Mouse (Mus musculus): ENCODE measurements around the gene Ckm. TPM values are rescaled to one million over a fixed set of nuclear protein-coding genes. Genes with fewer than 3 reads are reported as not detected.

Ckm gene
- total and polyA plus RNA-seq, 3 experiments = 0.08 to 0.47 TPM; not detected in 1

DNA sequence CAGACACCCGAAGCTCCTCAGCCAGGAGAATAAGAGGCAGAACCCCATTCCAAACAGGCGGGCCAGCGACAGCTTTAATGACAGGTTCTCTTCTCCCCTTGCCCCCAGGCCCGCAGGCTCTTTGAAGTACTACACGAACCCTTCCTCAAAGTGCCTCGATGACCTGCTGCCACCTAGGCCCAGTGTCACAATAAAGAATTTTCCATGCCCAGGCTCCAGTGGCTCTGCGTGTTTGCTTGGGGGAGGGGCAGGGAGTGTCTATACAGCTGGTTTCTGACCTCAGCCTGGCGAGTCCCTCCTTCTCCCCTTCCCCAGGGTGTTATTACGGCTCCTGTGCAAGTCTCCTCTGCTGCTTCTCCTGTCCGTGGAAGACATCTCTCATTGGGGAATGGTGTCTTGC lies 48.3 kb upstream of the Ckm start:
- Histone ChIP-seq H3K36me3 (replicated peaks in 1 of 2; ENCODE audit: control insufficient read depth in 1 of 2, insufficient read depth in 1 of 2, low read length in 1 of 2) (peaks cover 30 to 62% of the 10 kb centered on the region in 2 experiments), H3K79me2 (replicated peaks; ENCODE audit: control insufficient read depth, extremely low read depth, insufficient read depth, poor library complexity, severe bottlenecking) (peaks cover 8% of the 10 kb centered on the region), H3K27me3 (replicated peaks) (peaks cover 14% of the 10 kb centered on the region), H3K9ac (ENCODE audit: insufficient read depth, low read depth) (no peak overlapping the region), H3K4me3 (replicated peaks in 1 of 3; ENCODE audit: low read depth in 2 of 3, low read length in 2 of 3, poor library complexity in 1 of 3) (no peak overlapping the region), H3K9me3 (replicated peaks; ENCODE audit: low read length) (peaks cover 4% of the 10 kb centered on the region), H3K27ac (ENCODE audit: insufficient read depth, low read depth) (no peak overlapping the region), H3K4me1 (ENCODE audit: control insufficient read depth in 1 of 2, insufficient read depth in 2 of 2) (peaks cover 8 to 31% of the 10 kb centered on the region in 2 experiments; a peak in 3 of 4 replicates), H3K4me2 (ENCODE audit: insufficient read depth, low read depth, poor library complexity, severe bottlenecking) (no peak overlapping the region)
- dilution Hi-C loops (cut with MboI; ENCODE audit: extremely low pct_ligation_motif_present, extremely low pct_unique_long_range_greater_than_20kb, low sequenced_read_pairs) (no loop called here), in situ Hi-C loops (cut with MboI; ENCODE audit: low pct_ligation_motif_present, low pct_unique_long_range_greater_than_20kb, low sequenced_read_pairs) (loop anchor here (10.0 kb wide), 1 partner anchor 192 kb away; the partner anchor contains the start of gene Gipr)
- TF ChIP-seq RCOR1 (conservative IDR thresholded peaks at IDR 0.05; ENCODE audit: low read depth, low read length) (no peak), ZMIZ1 (IDR thresholded peaks at IDR 0.05; ENCODE audit: low read depth, low read length) (no peak), BHLHE40 (IDR thresholded peaks at IDR 0.05; ENCODE audit: low read depth, low read length) (no peak), MYC (IDR thresholded peaks at IDR 0.05; ENCODE audit: low read depth, low read length) (no peak), ZC3H11A (IDR thresholded peaks at IDR 0.05; ENCODE audit: low read depth, low read length) (no peak), CTCF (conservative IDR thresholded peaks at IDR 0.05 in 1 of 2, IDR thresholded peaks at IDR 0.05 in 1 of 2; ENCODE audit: low read depth in 2 of 2, low read length in 2 of 2) (no peak), USF1 (IDR thresholded peaks at IDR 0.05; ENCODE audit: low read depth, low read length) (no peak), CHD1 (IDR thresholded peaks at IDR 0.05; ENCODE audit: low read depth, low read length) (no peak), PAX5 (IDR thresholded peaks at IDR 0.05; ENCODE audit: low read length) (no peak), IRF4 (IDR thresholded peaks at IDR 0.05; ENCODE audit: low read depth, low read length) (no peak)
- DNase-seq (ENCODE audit: extremely low read depth) = no peak

DNA sequence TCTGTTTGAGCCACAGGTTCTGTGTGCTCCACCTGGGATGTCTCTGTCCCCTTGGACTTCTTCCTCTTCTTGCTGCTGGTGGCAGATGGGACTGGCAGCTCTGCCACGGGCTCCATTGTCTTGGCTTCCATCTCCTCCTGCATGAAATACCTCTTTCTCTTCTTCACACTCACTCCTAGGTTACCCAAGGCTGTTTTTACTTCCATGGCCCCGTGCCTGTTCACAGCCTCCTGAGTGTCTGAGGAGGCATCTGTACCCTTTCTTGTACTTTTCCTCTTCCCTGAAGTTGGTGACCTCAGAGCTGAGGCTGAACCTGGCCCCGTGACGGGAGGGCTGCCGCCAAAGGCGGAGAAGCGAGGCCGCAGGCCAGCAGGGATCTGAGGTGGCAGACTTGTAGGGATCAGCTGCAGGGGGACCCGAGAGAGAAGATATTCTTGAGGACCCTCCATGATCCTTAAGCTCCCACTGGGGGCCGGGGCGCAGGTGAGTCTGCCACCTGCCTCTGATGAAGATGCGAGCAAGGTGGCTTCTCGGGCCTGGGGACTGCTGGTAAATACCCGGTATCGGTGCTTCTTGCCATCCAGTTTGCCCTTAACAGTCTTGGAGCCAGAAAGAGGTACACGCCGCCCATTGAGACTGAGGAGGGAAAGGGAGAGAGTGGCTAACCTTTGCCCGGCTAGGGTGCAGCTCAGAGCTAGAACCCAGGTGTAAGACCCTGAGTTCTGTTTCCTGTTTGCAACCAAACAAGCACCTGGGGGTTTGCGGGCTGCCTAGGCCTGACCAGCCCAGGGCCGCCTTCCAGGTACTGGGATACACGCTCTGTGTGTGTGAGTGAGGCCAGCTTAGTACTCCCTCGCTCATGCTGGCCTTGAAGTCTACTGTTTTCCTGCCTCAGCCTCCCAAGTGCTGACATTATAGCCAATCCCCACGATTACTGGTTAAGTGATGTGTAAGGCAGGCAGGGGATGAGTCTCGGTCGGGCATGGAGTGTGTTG lies 46.9 kb upstream of the Ckm start:
- TF ChIP-seq EP300 (IDR thresholded peaks at IDR 0.05; ENCODE audit: low read length) (no peak), MAX (IDR thresholded peaks at IDR 0.05; ENCODE audit: low read length) (no peak), GABPA (IDR thresholded peaks at IDR 0.05; ENCODE audit: insufficient replicate concordance, low read depth, low read length) (no peak), CHD2 (IDR thresholded peaks at IDR 0.05; ENCODE audit: low read length) (no peak), POLR2A (IDR thresholded peaks at IDR 0.05; ENCODE audit: low read depth, low read length) (no peak), PAX5 (IDR thresholded peaks at IDR 0.05; ENCODE audit: low read length) (no peak), JUN (IDR thresholded peaks at IDR 0.05; ENCODE audit: insufficient read depth, low read depth, low read length) (no peak), ZKSCAN1 (IDR thresholded peaks at IDR 0.05; ENCODE audit: borderline replicate concordance, low read depth, low read length) (no peak)
- DNase-seq (ENCODE audit: extremely low read depth) = no peak
- no peak overlapping the region for H3K9ac ChIP-seq (ENCODE audit: insufficient read depth, low read depth)
- peak overlapping the region; percentile 63; the same call in 1 of the 2 replicates for H3K4me2 ChIP-seq (ENCODE audit: insufficient read depth, low read depth, poor library complexity, severe bottlenecking)
- H3K79me2 ChIP-seq (replicated peaks; ENCODE audit: control insufficient read depth, extremely low read depth, insufficient read depth, poor library complexity, severe bottlenecking) = peaks cover 8% of the 10 kb centered on the region
- dilution Hi-C loops (cut with MboI; ENCODE audit: extremely low pct_ligation_motif_present, extremely low pct_unique_long_range_greater_than_20kb, low sequenced_read_pairs) = no loop called here
- peaks cover 27 to 49% of the 10 kb centered on the region in 2 experiments for H3K36me3 ChIP-seq (replicated peaks in 1 of 2; ENCODE audit: control insufficient read depth in 1 of 2, insufficient read depth in 1 of 2, low read length in 1 of 2)
- peak overlapping the region in 1 of 3 experiments; percentile 73 for H3K4me3 ChIP-seq (replicated peaks in 1 of 3; ENCODE audit: low read depth in 2 of 3, low read length in 2 of 3, poor library complexity in 1 of 3)
- no peak overlapping the region for H3K27ac ChIP-seq (ENCODE audit: insufficient read depth, low read depth)
- H3K9me3 ChIP-seq (replicated peaks; ENCODE audit: low read length) = peaks cover 4% of the 10 kb centered on the region
- in situ Hi-C loops (cut with MboI; ENCODE audit: low pct_ligation_motif_present, low pct_unique_long_range_greater_than_20kb, low sequenced_read_pairs) = loop anchor here (10.0 kb wide), 1 partner anchor 193 kb away; the partner anchor contains the start of gene Gipr
- peaks cover 28% of the 10 kb centered on the region for H3K27me3 ChIP-seq (replicated peaks)
- H3K4me1 ChIP-seq (ENCODE audit: control insufficient read depth in 1 of 2, insufficient read depth in 2 of 2) = peaks cover 8 to 31% of the 10 kb centered on the region in 2 experiments; a peak in 3 of 4 replicates
